ENCODE assay signal across 8 mouse cellular contexts in the genomic region with DNA sequence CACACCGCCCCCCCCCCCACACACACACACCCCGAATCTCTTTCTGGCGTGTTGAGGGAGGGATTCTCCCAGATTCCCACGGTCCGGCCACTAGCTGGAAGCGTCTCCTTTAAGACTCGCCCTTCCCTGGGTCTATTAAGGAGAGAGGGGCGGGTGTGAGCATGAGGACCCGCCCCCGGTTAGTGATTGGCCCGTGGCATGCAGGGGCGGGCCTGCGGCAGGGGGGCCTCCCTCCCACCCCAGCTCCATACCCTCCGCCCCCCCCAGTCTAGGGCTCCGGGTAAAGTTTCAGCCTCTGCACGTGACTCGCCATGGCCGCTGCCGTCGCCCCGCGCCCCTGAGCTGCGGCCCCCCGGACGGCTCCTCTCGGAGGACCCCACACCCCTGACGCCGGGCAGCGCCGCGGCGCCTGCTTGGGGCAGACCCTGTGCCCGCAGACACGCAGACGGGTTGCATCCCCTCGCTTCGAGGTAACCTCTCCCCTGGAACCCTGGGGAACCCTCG. TPM values are rescaled to one million over a fixed set of nuclear protein-coding genes. Genes with fewer than 3 reads are reported as not detected.
DNase-seq lines count a peak whose midpoint lies in the region; ATAC-seq and TF ChIP-seq lines count a peak whose summit lies in the region.

No protein-coding gene starts in this region.

- TF ChIP-seq CTCF in E14TG2a.4 (conservative IDR thresholded peaks at IDR 0.05; ENCODE audit: low read length), result no peak

- H3K4me1 ChIP-seq in E14TG2a.4 (replicated peaks; ENCODE audit: low read depth, low read length), result peaks cover 93% of the 10 kb centered on the region
- H3K4me1 ChIP-seq in embryonic facial prominence, embryonic 14.5 days (ENCODE audit: control insufficient read depth, insufficient read depth, low read length), result peaks cover 78% of the 10 kb centered on the region
- H3K4me1 ChIP-seq in heart, embryonic 12.5 days (replicated peaks), result peaks cover 76% of the 10 kb centered on the region
- peaks cover 91% of the 10 kb centered on the region for H3K4me1 ChIP-seq in kidney, embryonic 15.5 days

- peak; percentile 86 for ATAC-seq in embryonic facial prominence, embryonic 14.5 days (ENCODE audit: low read depth)
- peak; percentile 88 for ATAC-seq in heart, embryonic 12.5 days (ENCODE audit: insufficient number of reproducible peaks, low FRiP score)
- peak; percentile 87 for ATAC-seq in kidney, embryonic 15.5 days (replicated peaks; ENCODE audit: low FRiP score)

- peak overlapping the region; percentile 98 for H3K27ac ChIP-seq in embryonic facial prominence, embryonic 14.5 days (replicated peaks; ENCODE audit: low read depth, low read length)
- H3K27ac ChIP-seq in heart, embryonic 12.5 days (ENCODE audit: poor library complexity, severe bottlenecking), result peak overlapping the region; percentile 92
- H3K27ac ChIP-seq in kidney, embryonic 15.5 days, result peak overlapping the region; percentile 96

- H3K4me3 ChIP-seq in E14TG2a.4 (replicated peaks; ENCODE audit: low read length), result peak overlapping the region; percentile 98
- peak overlapping the region; percentile 87 for H3K4me3 ChIP-seq in embryonic facial prominence, embryonic 14.5 days (ENCODE audit: low read depth, low read length)
- peak overlapping the region; percentile 76 for H3K4me3 ChIP-seq in heart, embryonic 12.5 days
- peak overlapping the region; percentile 75 for H3K4me3 ChIP-seq in kidney, embryonic 15.5 days (replicated peaks)

- H3K4me2 ChIP-seq in embryonic facial prominence, embryonic 14.5 days (ENCODE audit: low read depth, low read length), result peak overlapping the region; percentile 84
- H3K4me2 ChIP-seq in heart, embryonic 12.5 days, result peak overlapping the region; percentile 87
- H3K4me2 ChIP-seq in kidney, embryonic 15.5 days, result peak overlapping the region; percentile 86

- no peaks in the 10 kb centered on the region for H3K9me3 ChIP-seq in E14TG2a.4 (ENCODE audit: low read length)
- no peaks in the 10 kb centered on the region for H3K9me3 ChIP-seq in embryonic facial prominence, embryonic 14.5 days (ENCODE audit: control insufficient read depth, low read length)
- no peaks in the 10 kb centered on the region for H3K9me3 ChIP-seq in heart, embryonic 12.5 days (replicated peaks)
- no peaks in the 10 kb centered on the region for H3K9me3 ChIP-seq in kidney, embryonic 15.5 days (replicated peaks)

- peaks cover 33% of the 10 kb centered on the region for H3K27me3 ChIP-seq in E14TG2a.4 (ENCODE audit: insufficient read depth, low read length)
- H3K27me3 ChIP-seq in embryonic facial prominence, embryonic 14.5 days (replicated peaks; ENCODE audit: control insufficient read depth, insufficient read depth, low read length), result no peaks in the 10 kb centered on the region
- no peaks in the 10 kb centered on the region for H3K27me3 ChIP-seq in heart, embryonic 12.5 days (replicated peaks)
- no peaks in the 10 kb centered on the region for H3K27me3 ChIP-seq in kidney, embryonic 15.5 days

- peak; percentile 96 for DNase-seq in adrenal gland, postnatal 14 days
- peak; percentile 99 for DNase-seq in embryonic facial prominence, embryonic 14.5 days (ENCODE audit: low spot score)
- DNase-seq in lung, postnatal 36 days, result peak; percentile 96
- DNase-seq in retina, adult 2 months (ENCODE audit: low read depth, low spot score), result peak; percentile 74
- DNase-seq in urinary bladder, adult 18-20 months (ENCODE audit: low spot score in 2 of 2), result peak; percentile 77 to 86

- H3K36me3 ChIP-seq in E14TG2a.4 (ENCODE audit: insufficient read depth, low read length), result 0 out of 2 replicates have a peak, but pooled peaks cover 8% of the 10 kb centered on the region
- H3K36me3 ChIP-seq in embryonic facial prominence, embryonic 14.5 days (ENCODE audit: control insufficient read depth, insufficient read depth, low read length), result peaks cover 4% of the 10 kb centered on the region; the same call in 1 of the 2 replicates
- H3K36me3 ChIP-seq in heart, embryonic 12.5 days, result peaks cover 3% of the 10 kb centered on the region; the same call in 1 of the 2 replicates
- no peaks in the 10 kb centered on the region for H3K36me3 ChIP-seq in kidney, embryonic 15.5 days

- WGBS in embryonic facial prominence, embryonic 14.5 days, result 0% methylated on average over 20 of the region's 38 CpGs
- under 1% methylated on average over 36 of the region's 38 CpGs for WGBS in heart, embryonic 12.5 days
- WGBS in kidney, embryonic 15.5 days, result 1% methylated on average over 38 of the region's 38 CpGs

- H3K9ac ChIP-seq in embryonic facial prominence, embryonic 14.5 days (ENCODE audit: low read depth, low read length), result peak overlapping the region; percentile 91
- H3K9ac ChIP-seq in heart, embryonic 12.5 days, result peak overlapping the region; percentile 92
- H3K9ac ChIP-seq in kidney, embryonic 15.5 days, result peak overlapping the region; percentile 75

RNA-seq across cellular contexts. Expression of gene Rara, which starts 9.8 kb away (rescaled TPM):
- 24.5 and 29.3 TPM in 2 replicates for total RNA-seq in adrenal gland, postnatal 14 days (2021)
- polyA plus RNA-seq in embryonic facial prominence, embryonic 14.5 days (2014; fragmentation: Nextera tagmentation; extraction: Ambion mirVana), result 46.4 and 50.3 TPM in 2 replicates
- polyA plus RNA-seq in heart, embryonic 12.5 days (2016; fragmentation: Nextera tagmentation; extraction: Ambion mirVana), result 33.8 and 35.1 TPM in 2 replicates
- 29.3 and 32.1 TPM in 2 replicates for polyA plus RNA-seq in kidney, embryonic 15.5 days (2015; fragmentation: Nextera tagmentation; extraction: Ambion mirVana)

RNA-seq across cellular contexts. Expression of gene Cdc6, which starts 29.9 kb away (rescaled TPM):
- total RNA-seq in adrenal gland, postnatal 14 days (2021), result 3.5 and 5.8 TPM in 2 replicates
- 22.7 and 23.0 TPM in 2 replicates for polyA plus RNA-seq in embryonic facial prominence, embryonic 14.5 days (2014; fragmentation: Nextera tagmentation; extraction: Ambion mirVana)
- polyA plus RNA-seq in heart, embryonic 12.5 days (2016; fragmentation: Nextera tagmentation; extraction: Ambion mirVana), result 27.0 and 27.7 TPM in 2 replicates
- polyA plus RNA-seq in kidney, embryonic 15.5 days (2015; fragmentation: Nextera tagmentation; extraction: Ambion mirVana), result 36.3 and 39.1 TPM in 2 replicates

RNA-seq across cellular contexts. Expression of gene Gjd3, which starts 45.4 kb away (rescaled TPM):
- total RNA-seq in adrenal gland, postnatal 14 days (2021), result not detected in 2 replicates
- 0.34 and 0.56 TPM in 2 replicates for polyA plus RNA-seq in embryonic facial prominence, embryonic 14.5 days (2014; fragmentation: Nextera tagmentation; extraction: Ambion mirVana)
- 3.5 and 3.9 TPM in 2 replicates for polyA plus RNA-seq in heart, embryonic 12.5 days (2016; fragmentation: Nextera tagmentation; extraction: Ambion mirVana)
- polyA plus RNA-seq in kidney, embryonic 15.5 days (2015; fragmentation: Nextera tagmentation; extraction: Ambion mirVana), result 0.48 and 0.51 TPM in 2 replicates

Comparison
In these comparisons a context has a peak if more than half of its experiments do, and no peak if none do; other contexts are left out.
1. Peak in every context shown above with its lines: DNase-seq, ATAC-seq, H3K4me3 ChIP-seq and H3K27ac ChIP-seq.